Mouse (Mus musculus) left cerebral cortex, adult 9 months (tissue): ENCODE measurements around the gene Sobp.

Experiments used
- DNase-seq, 2 experiments: peaks; one replicate each; pipeline ENCODE4 v3.0.0; 2022; ENCODE audit warnings: low spot score in 2 of 2

The Sobp gene

GRCm38 (mm10) chr10:43087421-43087820 lies 86.9 kb downstream of the Sobp start:
- no peak for DNase-seq

- DNase-seq, result no peak
Measured at GRCm38 (mm10) chr10:43086888-43087287, 87.4 kb downstream of the Sobp start.

- DNase-seq, result no peak
Measured at GRCm38 (mm10) chr10:43084087-43084366, 90.3 kb downstream of the Sobp start.

- DNase-seq, result no peak
Measured at GRCm38 (mm10) chr10:43083288-43084086, 90.8 kb downstream of the Sobp start.

GRCm38 (mm10) chr10:43081316-43081715 lies 93.0 kb downstream of the Sobp start:
- no peak for DNase-seq

GRCm38 (mm10) chr10:43075535-43076152 lies 98.7 kb downstream of the Sobp start:
- DNase-seq, result peak in 1 of 2 experiments; percentile 73

- no peak for DNase-seq
Measured at GRCm38 (mm10) chr10:43073281-43073680, 101.0 kb downstream of the Sobp start.

- peak in 1 of 2 experiments; percentile 52 for DNase-seq
Measured at GRCm38 (mm10) chr10:43070893-43071292, 103.4 kb downstream of the Sobp start.

GRCm38 (mm10) chr10:43065331-43065730 lies 109.0 kb downstream of the Sobp start:
- no peak for DNase-seq

GRCm38 (mm10) chr10:43061519-43062105 lies 112.7 kb downstream of the Sobp start:
- DNase-seq, result no peak

GRCm38 (mm10) chr10:43055405-43055804 lies 118.9 kb downstream of the Sobp start:
- no peak for DNase-seq

GRCm38 (mm10) chr10:43054776-43055175 lies 119.6 kb downstream of the Sobp start:
- DNase-seq, result no peak

GRCm38 (mm10) chr10:43053861-43054560 lies 120.3 kb downstream of the Sobp start:
- DNase-seq, result no peak

- peak in 1 of 2 experiments; percentile 56 for DNase-seq
Measured at GRCm38 (mm10) chr10:43052462-43052861, 121.9 kb downstream of the Sobp start.

- DNase-seq, result no peak
Measured at GRCm38 (mm10) chr10:43047804-43048348, 126.5 kb downstream of the Sobp start.

GRCm38 (mm10) chr10:43043351-43044209 lies 130.8 kb downstream of the Sobp start:
- DNase-seq, result no peak

- no peak for DNase-seq
Measured at GRCm38 (mm10) chr10:43042591-43043327, 131.6 kb downstream of the Sobp start.

- no peak for DNase-seq
Measured at GRCm38 (mm10) chr10:43041794-43042193, 132.5 kb downstream of the Sobp start.

GRCm38 (mm10) chr10:43037455-43037793 lies 136.9 kb downstream of the Sobp start:
- no peak for DNase-seq

- no peak for DNase-seq
Measured at GRCm38 (mm10) chr10:43036646-43037454, 137.5 kb downstream of the Sobp start.
